Mouse (Mus musculus): ENCODE measurements around the gene Tmem176b.

GRCm38 (mm10) chr6:48875515-48875914, 34.2 kb upstream of the Tmem176b start:
- TF ChIP-seq POLR2A (IDR thresholded peaks at IDR 0.05; ENCODE audit: low read depth, low read length) (no peak), CTCF (IDR thresholded peaks at IDR 0.05; ENCODE audit: borderline replicate concordance, insufficient read depth, low read length) (no peak)

All from embryonic fibroblast, embryonic 13.5 days (primary cell).